Mouse (Mus musculus) CD4-positive, CD25-positive, alpha-beta regulatory T cell, adult 2 months (primary cell): Measurements from ENCODE around the gene Lama5.
"Not testable (repeated sequence)": the region's sequence is repeated elsewhere in the genome, so short reads cannot be mapped to it uniquely, and the experiment has no call there.

Experiments
- DNase-seq: peaks from one replicate; pipeline ENCODE4 v3.0.0-alpha.2; 2012; ENCODE audit warnings: low read depth, low spot score

Gene Lama5

DNA sequence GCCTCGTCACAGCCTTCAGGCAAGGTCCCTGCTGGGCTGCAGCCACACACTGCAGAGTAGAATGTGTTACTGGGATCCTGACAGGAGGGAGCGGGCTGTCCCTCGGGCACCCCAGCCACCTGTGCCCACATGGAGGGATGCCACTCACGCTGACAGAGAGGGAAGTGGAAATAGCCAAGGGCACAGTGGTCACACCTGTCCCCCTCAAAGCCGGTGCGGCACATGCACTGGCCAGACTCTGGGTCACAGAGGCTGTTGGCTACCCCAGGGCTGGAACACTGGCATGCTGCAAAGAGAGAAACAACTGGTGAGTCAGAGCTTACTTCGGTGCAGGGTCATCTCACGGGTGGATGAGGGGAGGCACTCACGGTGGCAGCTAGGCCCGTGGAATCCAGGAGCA, 26.9 kb downstream of the Lama5 start:
- DNase-seq, result no peak

DNA sequence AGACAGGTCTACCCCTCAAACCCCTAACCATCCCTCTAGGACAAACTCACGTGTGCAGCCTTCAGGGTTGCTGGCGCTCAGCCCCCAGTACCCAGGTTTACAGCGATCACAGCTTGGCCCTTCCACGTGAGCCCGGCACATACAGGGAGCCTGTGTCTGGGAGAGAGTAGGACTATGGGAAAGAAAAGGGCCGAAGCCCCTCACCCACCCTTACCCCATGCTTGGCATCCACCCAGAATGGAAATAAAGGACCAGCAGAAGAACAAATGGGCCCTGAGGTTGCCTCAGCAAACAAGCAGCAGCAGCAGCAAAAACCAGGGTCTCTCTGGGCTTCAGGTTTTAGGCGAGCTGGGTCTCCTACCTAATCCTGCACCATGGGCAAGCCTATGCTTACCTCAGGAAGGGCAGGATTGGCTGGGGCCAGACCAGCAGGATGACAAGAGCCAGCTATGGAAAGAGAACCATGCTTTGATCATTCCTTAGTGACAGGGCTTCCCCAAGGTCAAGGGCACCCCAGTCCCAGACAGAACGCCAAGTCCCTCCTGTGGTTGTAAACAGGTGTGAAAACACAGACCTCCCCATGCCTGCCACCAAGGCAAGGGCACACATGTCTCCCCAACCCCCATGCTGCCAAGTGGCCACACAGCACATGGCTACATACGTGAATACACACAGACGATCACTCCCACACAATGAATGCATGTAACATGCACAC, 28.2 kb downstream of the Lama5 start:
- DNase-seq, result no peak

DNA sequence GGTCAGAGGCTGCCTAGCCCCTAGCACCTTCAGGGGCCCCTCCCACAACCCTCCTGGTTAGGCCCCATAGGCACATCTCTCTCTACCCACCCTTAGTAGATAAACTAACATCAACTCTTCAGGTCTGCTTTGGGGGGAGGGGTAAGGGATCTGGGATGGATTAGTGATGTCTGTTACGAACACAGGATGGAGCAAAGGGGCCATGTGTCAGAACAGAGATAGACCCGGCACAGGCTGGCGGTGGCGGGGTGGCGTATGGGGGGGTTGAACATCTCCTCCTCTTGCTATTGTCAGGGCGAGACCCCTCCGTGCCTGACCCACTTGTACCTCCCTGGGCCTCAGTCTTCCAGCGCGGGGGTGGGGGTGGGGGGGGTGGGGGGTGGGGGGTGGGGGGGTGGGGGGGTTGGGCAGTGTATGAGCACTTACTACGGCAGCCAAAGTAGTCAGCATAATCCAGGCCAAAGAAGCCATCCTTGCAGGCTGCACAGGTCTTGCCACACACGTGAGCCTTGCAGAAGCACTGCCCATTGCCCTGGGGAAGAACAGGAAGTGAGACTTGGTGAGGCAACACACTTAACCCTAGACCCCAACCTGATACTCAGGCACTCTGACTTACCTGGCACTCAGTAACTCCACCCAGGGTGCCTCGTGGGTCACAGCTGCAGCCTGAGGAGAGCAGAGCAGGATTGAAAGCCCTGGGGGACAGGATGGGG, 28.9 kb downstream of the Lama5 start:
- peak; percentile 16 for DNase-seq

DNA sequence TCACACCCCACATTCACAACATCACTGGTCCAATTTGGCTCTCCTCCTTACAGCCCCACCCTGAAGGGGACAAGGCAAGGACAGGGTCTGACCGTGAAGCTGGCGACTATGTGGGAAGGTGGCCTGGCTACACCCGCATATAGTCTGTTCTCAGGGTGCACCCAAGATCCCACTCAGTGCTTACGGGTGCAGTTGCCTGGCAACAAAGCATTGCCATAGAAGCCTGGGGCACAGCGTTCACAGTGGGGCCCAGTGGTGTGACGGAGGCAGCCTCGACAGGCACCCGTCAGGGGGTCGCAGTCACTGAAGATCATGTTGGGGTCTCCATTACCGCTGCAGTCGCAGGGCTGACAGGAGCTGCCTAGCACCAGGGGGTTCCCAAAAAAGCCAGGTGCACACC, 38.3 kb downstream of the Lama5 start:
- no peak for DNase-seq

DNA sequence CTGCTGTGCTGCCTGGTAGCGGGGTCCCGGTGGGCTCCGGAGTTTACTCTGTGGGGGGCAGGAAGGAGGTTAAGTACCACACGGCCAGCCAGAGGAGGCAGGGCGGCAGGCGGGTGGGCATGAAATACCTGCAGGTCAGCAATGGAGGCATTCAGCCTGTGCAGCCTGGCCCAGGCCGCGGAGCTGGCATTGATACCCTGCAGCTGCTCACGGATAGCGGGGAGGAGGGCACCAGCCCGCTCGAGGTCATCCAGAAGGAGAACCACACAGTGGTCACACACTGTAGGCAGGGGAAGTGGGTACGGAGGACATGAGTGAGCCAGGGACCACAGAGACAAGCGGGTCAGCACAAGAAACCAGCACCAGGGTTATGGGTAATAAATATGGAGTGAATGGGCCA, 40.0 kb downstream of the Lama5 start:
- no peak for DNase-seq

DNA sequence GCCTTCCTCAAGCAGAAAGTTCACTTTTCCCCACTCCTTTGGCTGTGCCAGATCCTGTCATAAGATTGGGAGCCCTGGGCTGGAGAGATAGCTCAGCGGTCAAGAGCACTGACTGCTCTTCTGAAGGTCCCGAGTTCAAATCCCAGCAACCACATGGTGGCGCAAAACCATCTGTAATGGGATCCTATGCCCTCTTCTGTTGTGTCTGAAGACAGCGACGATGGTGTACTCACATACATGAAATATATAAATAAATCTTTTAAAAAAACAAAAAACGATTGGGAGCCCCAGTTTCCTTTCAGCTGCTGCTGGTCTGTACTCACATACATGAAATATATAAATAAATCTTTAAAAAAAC, 40.9 kb downstream of the Lama5 start:
- DNase-seq, result no peak

DNA sequence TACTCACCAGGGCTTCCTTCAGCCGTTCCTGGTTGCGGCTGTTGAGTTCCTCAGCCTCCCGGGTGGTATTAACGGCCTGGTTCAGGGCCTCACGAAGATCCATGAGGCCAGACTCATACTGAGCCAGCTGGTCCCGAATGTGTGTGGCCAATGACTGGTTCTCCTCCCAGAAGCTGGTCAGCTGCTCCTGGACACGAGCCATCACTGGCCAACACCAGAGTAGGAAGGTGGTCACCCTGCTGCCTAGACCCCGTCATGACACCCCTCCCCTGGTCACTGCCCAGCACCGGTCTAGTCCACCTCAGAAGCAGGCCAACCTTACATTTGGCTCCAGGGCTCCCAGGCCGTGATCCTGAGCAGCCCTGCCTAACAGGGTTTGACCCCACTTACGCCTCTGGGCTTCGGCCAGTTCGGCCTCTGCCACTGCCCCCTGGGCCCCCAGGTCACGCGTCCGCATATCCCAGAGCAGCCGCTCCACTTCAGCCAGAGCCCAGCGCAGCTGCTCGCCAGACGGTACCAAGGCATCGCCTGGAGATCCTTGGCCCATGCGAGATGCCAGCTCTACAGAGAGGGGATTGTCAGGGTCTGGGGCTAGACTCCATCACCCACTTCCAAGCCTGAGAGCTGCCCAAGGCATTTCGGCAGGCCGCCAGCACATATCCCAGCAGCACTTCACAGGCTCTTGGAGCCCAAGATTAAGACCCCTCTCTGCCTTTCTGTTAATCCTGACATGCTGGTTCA, 41.5 kb downstream of the Lama5 start:
- DNase-seq, result no peak

DNA sequence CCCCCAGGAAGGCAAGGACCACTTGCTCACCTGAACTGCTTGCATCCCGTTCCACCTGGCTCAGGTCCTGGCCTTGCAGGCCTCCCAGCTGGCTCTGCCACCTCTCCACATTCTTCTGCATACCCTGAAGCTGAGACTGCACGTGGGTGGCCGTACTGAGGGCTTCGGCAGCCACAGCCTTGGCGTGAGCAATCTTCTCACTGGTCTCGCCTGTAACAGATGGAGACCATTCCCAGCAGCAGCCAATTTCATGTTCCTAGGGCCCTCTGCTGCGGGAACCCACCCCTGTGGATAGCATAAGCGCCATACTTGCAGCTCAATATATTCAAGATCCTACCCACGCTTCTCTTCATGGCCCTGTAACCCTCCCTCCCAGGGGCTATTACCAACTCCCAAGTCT, 44.1 kb downstream of the Lama5 start:
- no peak for DNase-seq

DNA sequence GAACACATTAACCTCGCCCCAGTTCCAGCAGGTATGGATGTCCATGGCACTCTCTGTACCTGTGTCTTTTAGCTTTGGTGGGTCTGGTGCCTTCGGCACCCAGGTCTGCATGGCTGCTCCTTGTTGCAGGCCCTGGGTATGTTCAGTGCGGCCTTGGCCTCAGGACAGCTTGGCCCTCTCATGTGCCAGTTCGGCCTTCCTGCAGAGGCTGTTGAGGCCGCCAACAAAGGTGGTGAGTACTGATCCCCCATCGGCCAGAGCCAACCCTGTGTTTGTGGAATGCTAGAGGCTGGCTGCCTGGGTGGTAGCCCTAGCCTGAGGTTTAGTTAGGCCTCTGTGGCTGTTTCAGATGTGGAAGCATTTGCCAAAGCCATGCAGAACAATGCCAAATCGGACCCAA, 49.9 kb downstream of the Lama5 start:
- no peak for DNase-seq

DNA sequence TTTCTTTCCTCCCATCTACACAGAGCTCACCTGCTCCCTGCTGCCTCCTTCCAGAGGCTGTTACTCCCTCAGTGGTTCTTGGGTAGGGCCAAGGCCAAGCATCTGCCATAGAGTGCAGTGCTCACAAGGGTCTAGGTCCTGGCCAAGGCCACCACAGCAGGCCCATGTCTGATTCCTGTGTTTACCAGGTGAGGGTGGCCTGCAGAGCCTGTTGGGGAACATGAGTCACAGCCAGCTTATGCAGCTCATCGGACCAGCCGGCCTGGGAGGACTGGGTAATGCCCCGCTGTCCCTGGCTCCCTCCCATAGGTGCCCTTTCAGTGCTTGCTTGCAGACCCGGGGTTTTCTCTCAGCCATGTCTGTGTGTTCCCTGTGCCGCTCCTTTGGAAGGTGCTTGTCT, 51.5 kb downstream of the Lama5 start:
- no peak for DNase-seq

DNA sequence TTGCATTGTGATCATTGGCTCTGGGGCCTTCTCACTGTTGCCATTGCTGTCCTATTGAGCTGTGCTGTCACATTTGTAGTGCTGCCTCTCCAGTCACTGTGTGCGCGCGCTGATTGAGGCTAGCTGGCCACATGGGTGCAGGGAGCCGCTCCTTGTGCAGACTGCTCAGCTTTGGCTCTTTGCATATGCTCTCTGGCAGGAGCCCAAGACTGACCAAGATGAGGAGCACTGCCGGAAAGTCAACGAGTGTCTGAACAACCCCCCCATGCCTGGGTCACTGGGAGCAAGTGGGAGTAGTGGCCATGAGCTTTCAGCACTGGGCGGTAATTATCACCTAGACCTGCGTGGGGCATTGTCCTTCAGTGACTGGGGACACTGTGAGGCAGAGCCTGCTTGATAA, 51.9 kb downstream of the Lama5 start:
- not testable (repeated sequence) for DNase-seq

DNA sequence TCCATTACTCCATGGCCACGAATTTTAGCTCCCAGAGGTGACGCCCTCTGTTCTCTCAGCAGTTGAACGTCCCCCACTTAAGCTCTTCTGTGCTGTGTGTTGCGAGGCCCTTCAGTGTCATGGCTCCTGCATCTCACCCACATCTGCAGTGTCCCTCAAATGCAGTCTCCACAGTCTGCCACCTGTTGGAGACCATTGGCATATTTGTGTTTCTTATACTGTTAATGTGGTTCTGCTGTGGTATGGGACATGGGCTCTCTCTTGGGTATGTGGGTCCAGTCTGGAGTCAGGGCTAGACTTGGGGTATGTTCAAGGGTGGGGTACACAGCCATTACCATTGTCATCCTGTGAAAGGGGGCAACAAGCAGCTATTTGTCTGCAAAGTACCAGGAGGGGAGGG, 52.5 kb downstream of the Lama5 start:
- DNase-seq, result peak; percentile 50

DNA sequence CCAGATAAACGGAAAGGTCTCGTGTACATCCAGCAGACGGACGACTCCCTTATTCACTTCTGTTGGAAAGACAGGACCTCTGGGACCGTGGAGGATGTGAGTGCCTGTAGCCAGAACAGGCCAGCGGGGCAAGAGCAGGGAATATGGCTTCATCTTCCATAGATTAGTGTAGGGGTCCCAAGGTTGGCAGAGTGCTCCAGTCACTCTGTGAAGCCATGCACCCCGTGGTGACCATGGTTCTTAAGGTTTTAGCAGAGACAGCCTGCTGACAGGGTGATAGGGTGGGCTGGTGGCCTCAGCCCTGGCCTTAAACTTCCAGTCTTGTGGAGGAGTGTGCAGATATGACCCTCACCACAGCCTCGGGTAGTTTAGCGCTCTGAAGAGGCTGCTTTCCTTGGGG, 53.5 kb downstream of the Lama5 start:
- peak; percentile 18 for DNase-seq

DNA sequence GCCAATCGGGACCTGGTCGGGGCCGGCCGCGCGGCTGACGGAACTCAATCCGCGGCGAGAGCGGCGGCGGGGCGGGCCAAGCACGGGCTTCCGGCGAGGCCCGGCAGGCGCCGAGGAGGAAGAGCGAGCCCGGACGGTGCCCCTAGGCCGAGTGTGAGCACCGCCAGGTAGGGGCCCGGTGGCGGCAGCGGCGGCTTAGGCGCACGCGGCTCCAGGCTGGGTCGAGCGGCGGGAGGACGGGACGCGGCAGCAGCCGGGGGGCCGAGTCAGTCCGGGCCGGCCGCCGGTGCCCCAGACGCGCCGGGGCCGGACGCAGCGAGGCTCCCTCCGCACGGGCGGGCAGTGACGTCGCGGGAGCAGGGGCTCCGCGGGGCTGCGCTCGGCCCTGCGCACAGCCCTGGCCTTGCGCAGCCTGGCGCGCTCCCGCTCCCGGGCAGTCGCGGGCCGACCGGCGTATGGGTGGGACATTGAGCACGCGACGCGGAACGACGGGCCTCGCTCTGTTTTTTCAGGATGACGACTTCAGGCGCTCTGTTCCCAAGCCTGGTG, 54.1 kb downstream of the Lama5 start:
- DNase-seq, result no peak

DNA sequence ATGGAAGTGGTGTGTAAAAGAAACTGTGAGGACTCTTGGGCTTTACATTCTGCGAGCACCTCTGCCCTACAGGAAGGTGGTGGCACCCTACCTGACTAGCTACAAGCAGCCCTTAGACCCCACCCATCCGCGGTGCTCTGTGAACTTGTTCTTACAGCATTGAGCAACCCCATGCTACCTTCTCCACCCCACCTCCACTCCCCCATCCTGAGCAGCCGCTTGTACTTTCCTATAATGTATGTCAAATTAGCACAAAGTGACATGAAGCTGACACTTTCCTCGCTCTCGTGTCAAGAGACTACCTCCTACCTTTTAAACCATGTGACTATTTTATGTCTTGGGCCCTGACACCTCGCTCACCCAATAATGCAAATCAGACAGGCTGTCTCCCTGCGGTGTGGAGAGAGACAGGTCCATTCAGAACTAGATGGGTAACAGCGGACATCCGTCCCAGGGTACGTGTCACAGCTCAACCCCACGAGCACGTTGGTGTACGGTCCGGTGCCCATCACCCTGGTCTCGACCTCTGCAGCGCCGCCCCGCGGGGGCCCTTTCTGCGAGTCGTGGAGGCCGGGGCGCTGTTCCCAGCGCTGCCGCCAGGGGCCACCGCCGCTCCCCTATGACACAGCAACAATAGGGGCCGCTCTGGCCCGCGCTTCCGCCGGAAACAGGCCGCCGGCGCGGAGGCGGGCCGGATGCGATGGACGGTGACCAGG, 54.7 kb downstream of the Lama5 start, which contains the start of gene Adrm1:
Gene Adrm1 (plus strand): TSS at position 680 of the 716 bp plus-strand sequence.
- DNase-seq, result peak; percentile 98

DNA sequence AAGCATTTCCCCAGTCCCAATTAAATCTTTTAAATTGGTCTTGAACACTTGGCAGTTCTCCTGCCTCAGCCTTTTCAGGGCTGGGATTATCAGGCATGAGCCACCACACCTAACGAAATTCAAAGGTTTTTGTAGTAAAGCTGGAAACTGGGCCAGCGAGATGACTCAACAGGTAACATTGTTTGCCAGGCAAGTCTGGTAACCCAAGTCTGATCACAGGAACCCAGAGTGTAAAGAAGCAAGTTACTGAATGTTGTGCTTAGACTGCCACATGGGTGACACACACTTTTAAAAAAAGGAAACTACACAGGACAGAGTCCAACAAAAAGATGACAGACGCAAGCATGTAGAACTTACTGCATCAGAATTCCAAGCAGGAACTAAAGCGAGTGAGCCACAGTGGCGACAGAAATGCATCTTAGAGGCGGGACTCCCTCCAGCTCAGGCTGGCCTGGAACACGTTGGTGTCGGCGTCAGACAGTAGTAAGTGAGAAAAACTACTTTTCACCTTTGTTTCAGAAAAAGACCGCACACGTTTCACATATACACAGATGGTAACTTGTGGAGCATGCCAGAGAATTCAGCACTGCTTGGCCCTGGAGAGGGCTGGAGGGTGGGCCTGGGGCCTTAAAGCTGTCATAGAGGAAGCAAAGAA, 55.4 kb downstream of the Lama5 start:
- no peak for DNase-seq

DNA sequence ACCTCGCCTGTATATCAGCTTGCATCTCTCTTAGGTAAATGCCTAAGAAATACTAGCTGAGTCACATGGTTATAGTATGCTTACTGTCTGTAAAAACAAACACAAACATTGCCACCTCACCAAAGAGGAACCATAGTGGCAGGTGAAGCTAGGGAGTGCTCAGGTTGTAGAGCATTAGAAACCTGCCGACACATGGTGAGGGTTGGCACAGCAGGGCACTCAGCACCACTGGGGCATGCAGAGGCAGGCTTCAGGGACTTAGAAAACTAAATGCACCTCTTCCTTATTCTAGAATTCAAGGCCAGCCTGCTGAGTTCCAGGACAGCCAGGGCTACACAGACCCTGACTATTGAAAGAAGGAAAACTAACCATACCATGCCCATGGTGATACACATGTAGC, 58.8 kb downstream of the Lama5 start:
- DNase-seq, result no peak

DNA sequence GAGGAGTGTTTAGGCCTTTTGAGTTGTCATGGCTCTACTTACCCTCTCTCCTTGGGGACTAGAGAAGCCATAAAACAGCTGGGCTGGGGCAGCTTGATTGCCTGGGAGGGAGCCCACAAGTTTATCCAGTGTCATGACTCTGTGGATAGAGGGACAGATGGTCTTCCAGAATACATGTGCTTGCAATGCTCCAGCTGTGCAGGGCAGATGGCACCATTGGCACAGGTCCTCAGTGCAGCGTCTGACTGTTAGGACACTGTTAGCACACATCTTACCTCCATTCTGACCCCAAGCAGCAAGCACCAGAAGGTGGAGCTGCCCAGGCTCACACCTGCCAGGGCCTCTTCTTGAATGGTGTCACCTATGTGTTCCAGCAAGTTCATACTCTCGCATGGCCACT, 59.8 kb downstream of the Lama5 start:
- no peak for DNase-seq

DNA sequence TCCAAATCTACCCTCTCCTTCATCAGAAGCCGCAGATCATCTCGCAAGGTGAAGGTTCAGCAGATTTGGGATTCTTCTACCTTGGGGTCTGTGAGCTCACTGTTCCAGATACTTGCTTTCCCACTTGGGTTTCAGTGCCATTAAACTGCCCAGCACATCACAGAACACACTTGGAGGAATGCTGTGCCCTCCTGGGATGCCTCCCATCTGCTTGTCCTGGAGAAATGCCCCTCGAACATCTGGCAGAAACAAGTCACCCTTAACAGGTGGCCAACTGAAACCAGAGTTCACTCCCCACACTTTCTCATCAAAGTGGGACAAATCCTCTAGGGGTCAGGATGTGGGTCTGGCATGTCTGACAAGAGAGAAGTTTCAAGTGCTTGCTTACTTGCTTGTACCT, 67.0 kb downstream of the Lama5 start:
- no peak for DNase-seq

DNA sequence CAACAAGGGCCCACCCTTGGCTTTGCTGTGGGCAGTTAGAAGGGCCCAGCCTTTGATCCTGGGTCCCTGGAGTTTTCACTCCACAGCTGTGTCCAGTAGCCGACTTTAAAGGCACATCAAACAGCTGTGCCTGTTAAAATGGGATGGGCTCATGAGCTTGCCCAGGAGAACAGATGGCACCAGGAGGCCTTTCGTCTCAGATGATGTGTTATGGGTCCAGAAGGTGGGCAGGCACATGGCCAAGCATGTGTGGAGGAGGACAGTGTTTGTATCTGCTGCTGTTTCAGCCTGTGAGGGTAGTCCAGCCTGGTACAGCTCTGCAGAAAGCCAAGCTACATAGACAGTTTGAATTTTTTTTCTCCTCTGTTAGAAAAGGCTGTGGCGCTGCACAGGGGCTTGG, 70.9 kb downstream of the Lama5 start:
- no peak for DNase-seq

DNA sequence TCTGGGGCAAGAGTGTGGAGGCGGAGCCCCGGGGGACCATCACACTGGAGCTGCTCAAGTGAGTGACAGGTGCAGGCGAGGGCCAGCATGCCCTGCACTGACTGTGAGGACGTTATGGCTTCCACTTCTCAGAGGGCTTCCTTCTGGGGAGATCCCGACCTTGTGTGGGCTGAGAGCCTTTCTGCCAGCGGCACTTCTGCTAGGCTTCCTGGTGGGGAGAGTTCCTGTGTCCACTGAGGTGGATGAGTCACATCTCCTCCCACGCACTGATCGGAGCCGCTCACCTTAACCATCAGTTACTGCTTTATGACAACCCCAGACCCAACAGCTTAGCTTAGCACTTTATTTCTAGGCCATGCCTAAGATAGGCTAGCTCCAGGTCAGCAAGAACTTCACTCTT, 77.1 kb downstream of the Lama5 start:
- no peak for DNase-seq
